Mouse (Mus musculus) heart, adult 2 months (tissue): Measurements from ENCODE around the gene Shroom3.
A peak's percentile ranks its signal among the peaks of the same experiment; 100 is the strongest.

ENCODE experiments used
- CTCF ChIP-seq: fragments of 200-600 bp; IDR thresholded peaks from 2 replicates; pipeline ENCODE4 v1.8.1; 2022; ENCODE audit warnings: antibody characterized with exemption, mild to moderate bottlenecking, moderate library complexity
- EP300 ChIP-seq: fragments of 200-500 bp; IDR thresholded peaks from 2 replicates; pipeline ENCODE4 v1.6.1; 2011; ENCODE audit warnings: low read depth, low read length, control low read depth; ENCODE audit not compliant: insufficient read depth
- POLR2A ChIP-seq: fragments of 200-500 bp; IDR thresholded peaks from 2 replicates; pipeline ENCODE4 v1.6.1; 2011; ENCODE audit warnings: mild to moderate bottlenecking, low read depth, low read length, control low read depth; ENCODE audit not compliant: insufficient read depth

GRCm38 (mm10) chr5:92809416-92809750, 126.1 kb downstream of the Shroom3 start:
- no peak for TF ChIP-seq CTCF
- TF ChIP-seq POLR2A, result no peak
- 0 out of 2 replicates have a peak, but pooled peaks have one; percentile 1 for TF ChIP-seq EP300
